Mouse (Mus musculus): ENCODE data around the gene Ppef1. TPM values are rescaled to one million over a fixed set of nuclear protein-coding genes. Genes with fewer than 3 reads are reported as not detected.

Gene Ppef1
- polyA plus RNA-seq, 1 experiment from 2014 or later = 0.24 TPM

DNA sequence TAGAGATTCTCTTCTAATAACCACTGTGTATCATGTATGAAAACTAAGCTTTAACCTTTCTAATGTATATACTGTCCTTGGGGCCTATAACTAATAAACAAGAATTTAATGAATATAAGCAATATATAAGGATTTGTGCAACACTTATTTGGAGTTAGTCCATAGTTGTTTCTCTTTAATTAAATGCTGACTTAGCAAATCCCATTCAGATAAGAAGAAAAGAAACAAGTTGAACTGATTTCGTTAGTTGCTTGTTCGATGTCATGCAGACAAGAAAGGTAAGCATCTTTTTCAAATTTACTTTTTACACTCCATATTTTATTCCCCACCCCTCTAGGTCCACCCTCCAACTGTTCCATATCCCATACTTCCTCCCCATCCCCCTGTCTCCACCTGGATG, 45.5 kb downstream of the Ppef1 start:
- H3K36me3 ChIP-seq = no peaks in the 10 kb centered on the region
- H3K27ac ChIP-seq = no peak overlapping the region
- no peak overlapping the region for H3K4me2 ChIP-seq
- ATAC-seq (ENCODE audit: insufficient number of reproducible peaks, insufficient read depth, low FRiP score, low TSS enrichment, low read depth) = no peak
- H3K9ac ChIP-seq = no peak overlapping the region
- peaks cover 14% of the 10 kb centered on the region for H3K27me3 ChIP-seq
- 92% methylated on average over 2 of the region's 2 CpGs for WGBS
- no peak overlapping the region for H3K4me3 ChIP-seq
- H3K4me1 ChIP-seq = no peaks in the 10 kb centered on the region
- no peaks in the 10 kb centered on the region for H3K9me3 ChIP-seq

- peaks cover 13% of the 10 kb centered on the region for H3K27me3 ChIP-seq
- H3K36me3 ChIP-seq = no peaks in the 10 kb centered on the region
- H3K4me2 ChIP-seq = no peak overlapping the region
- no peak overlapping the region for H3K27ac ChIP-seq
- H3K4me3 ChIP-seq = no peak overlapping the region
- no peaks in the 10 kb centered on the region for H3K9me3 ChIP-seq
- 81% methylated on average over 1 of the region's 1 CpGs for WGBS
- ATAC-seq (ENCODE audit: insufficient number of reproducible peaks, insufficient read depth, low FRiP score, low TSS enrichment, low read depth) = no peak
- H3K4me1 ChIP-seq = no peaks in the 10 kb centered on the region
- H3K9ac ChIP-seq = no peak overlapping the region
Measured at GRCm38 (mm10) chrX:160669992-160670391, 65.6 kb downstream of the Ppef1 start.

DNA sequence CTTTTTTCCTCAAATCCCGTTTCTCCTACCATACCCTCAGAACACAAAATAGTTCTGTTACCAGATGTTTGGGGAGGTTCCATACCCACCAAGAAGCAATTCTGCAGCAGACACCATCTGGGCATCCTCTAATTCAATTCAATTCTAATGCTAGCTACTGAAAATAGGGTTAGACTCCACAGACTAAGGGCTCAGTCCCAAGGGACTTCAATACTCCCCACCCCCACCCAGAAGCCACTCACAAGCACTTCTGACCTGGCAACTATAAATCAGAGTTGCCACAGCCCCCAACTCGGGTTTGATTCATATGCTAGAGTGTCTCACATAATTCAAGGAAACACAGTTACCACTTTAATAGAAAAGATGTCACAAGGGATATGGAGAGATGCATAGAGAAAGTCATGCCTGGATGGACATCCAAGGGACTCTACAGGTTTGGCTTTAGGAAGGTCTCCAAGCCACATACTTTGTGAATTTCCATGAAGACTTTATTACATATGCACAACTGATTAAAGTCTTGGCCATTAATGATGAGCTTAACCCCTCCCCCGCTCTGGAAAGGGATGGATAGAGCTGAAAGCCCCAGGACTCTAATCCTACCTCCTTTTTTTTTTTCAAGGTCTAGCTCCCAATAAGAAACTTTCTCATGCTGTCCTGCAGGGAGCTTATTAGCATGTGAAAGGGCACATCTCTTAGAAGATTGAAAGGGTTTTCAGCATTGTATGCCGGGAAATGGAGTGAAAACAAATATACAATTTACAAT, 124.5 kb downstream of the Ppef1 start:
- Histone ChIP-seq H3K4me1 (no peaks in the 10 kb centered on the region), H3K4me2 (no peak overlapping the region), H3K27ac (no peak overlapping the region), H3K9ac (no peak overlapping the region), H3K9me3 (no peaks in the 10 kb centered on the region), H3K36me3 (no peaks in the 10 kb centered on the region), H3K27me3 (peaks cover 13% of the 10 kb centered on the region; the same call in 1 of the 2 replicates), H3K4me3 (no peak overlapping the region)
- 35% methylated on average over 4 of the region's 4 CpGs for WGBS
- no peak for ATAC-seq (ENCODE audit: insufficient number of reproducible peaks, insufficient read depth, low FRiP score, low TSS enrichment, low read depth)

DNA sequence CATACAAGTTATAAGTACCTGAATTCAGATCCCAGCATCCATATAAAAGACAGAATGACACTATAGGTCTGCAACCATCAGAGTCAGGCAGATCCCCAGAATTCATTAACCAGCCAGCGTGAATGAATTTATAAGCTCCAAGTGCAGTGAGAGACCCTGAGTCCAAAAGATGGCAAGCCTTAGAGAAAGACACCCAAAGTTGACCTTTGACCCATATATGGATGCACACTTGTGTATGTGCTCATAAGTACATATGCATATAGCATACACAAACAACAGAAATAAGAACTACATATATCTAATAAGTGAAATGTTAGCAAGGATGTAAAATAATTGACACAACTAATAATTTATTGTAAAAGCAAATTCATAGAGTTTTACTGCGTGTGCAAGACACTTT, 125.1 kb downstream of the Ppef1 start:
- Histone ChIP-seq H3K36me3 (no peaks in the 10 kb centered on the region), H3K27me3 (peaks cover 15% of the 10 kb centered on the region), H3K4me3 (no peak overlapping the region), H3K4me2 (no peak overlapping the region), H3K9me3 (no peaks in the 10 kb centered on the region), H3K4me1 (no peaks in the 10 kb centered on the region), H3K9ac (no peak overlapping the region), H3K27ac (no peak overlapping the region)
- no peak for ATAC-seq (ENCODE audit: insufficient number of reproducible peaks, insufficient read depth, low FRiP score, low TSS enrichment, low read depth)
- WGBS = 79% methylated on average over 2 of the region's 2 CpGs

DNA sequence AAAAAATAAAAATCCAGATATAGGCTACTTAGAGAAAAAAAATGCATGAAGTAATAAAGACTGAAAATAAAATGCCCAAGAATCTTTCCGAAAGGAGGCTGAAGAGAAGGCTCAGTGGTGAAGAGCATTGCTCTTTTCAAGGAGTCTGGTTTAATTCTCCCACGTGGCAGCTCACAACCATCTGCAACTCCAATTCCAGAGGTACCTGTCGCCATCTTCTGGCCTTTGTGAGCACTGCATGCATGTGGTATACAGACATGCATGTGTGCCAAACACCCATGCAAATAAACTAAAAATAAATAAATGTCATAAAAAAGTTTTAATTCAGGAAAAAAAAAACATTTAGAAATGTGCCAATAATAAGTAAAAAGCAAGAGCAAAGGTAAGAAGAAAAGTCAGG, 125.7 kb downstream of the Ppef1 start:
- Histone ChIP-seq H3K9me3 (no peaks in the 10 kb centered on the region), H3K9ac (no peak overlapping the region), H3K36me3 (no peaks in the 10 kb centered on the region), H3K4me3 (no peak overlapping the region), H3K27ac (no peak overlapping the region), H3K27me3 (peaks cover 21% of the 10 kb centered on the region), H3K4me1 (no peaks in the 10 kb centered on the region), H3K4me2 (no peak overlapping the region)
- WGBS = 35% methylated on average over 3 of the region's 3 CpGs
- ATAC-seq (ENCODE audit: insufficient number of reproducible peaks, insufficient read depth, low FRiP score, low TSS enrichment, low read depth) = no peak

DNA sequence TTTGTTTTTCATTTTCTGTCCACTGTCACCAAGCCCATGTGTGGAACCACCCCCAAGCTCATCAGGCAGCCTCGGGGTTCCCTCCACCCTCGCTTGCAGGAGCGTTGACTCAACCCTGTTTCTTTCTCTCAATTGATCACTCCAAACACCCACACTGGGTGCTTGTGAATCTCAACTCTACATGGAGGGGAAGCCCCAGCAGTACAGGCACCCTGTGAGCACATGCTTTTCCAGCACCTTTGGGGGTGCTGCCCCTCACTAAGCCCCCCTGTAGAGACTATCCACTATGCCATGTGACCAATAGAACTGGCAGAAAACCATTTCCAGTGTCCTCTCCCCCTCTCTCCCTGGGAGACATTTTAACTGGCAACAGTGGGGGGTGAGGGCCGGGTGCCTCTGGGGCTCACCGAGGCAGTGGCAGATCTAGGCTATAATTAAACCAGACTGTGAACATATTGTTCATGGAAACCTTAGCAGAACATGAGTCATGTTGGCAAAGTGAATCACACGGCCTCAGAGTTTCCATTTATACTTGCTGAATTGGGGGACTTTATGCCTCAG, 131.5 kb downstream of the Ppef1 start:
- WGBS = 35% methylated on average over 6 of the region's 6 CpGs

GRCm38 (mm10) chrX:160603316-160603715, 132.2 kb downstream of the Ppef1 start:
- Histone ChIP-seq H3K27me3 (peaks cover 57% of the 10 kb centered on the region), H3K9ac (no peak overlapping the region), H3K36me3 (no peaks in the 10 kb centered on the region), H3K9me3 (no peaks in the 10 kb centered on the region), H3K27ac (no peak overlapping the region), H3K4me1 (peaks cover 20% of the 10 kb centered on the region), H3K4me3 (no peak overlapping the region), H3K4me2 (no peak overlapping the region)
- WGBS = 76% methylated on average over 2 of the region's 2 CpGs
- ATAC-seq (ENCODE audit: insufficient number of reproducible peaks, insufficient read depth, low FRiP score, low TSS enrichment, low read depth) = no peak

More for the DNA sequence above, 131.5 kb downstream of the Ppef1 start:
- Histone ChIP-seq H3K4me2 (no peak overlapping the region), H3K4me1 (peaks cover 13% of the 10 kb centered on the region), H3K9me3 (no peaks in the 10 kb centered on the region), H3K27me3 (peaks cover 50% of the 10 kb centered on the region), H3K27ac (no peak overlapping the region; the same call in 1 of the 2 replicates), H3K36me3 (no peaks in the 10 kb centered on the region), H3K9ac (no peak overlapping the region), H3K4me3 (no peak overlapping the region)
- ATAC-seq (ENCODE audit: insufficient number of reproducible peaks, insufficient read depth, low FRiP score, low TSS enrichment, low read depth) = peak; percentile 37; the same call in 1 of the 2 replicates

DNA sequence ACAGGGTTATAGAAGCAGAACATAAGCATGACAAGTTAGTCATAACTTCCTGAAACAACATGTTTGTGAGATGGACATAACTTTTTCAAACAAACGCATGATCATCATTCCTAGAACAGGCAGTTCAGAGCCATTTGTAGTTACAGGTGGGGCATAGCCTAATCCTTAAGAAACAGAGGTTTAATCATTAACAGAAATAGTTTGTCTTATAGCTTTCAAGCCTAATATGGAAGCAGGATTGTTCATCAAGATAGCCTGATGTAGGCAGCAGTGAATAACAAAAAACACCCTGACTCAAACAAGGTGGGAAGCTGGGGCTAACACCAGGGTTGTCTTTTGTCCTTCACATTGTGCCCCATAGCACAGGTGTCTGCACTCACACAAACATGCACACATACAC, 132.8 kb downstream of the Ppef1 start:
- no peak overlapping the region for H3K27ac ChIP-seq
- no peak for ATAC-seq (ENCODE audit: insufficient number of reproducible peaks, insufficient read depth, low FRiP score, low TSS enrichment, low read depth)
- no peak overlapping the region for H3K9ac ChIP-seq
- peaks cover 23% of the 10 kb centered on the region for H3K4me1 ChIP-seq
- WGBS = 79% methylated on average over 1 of the region's 1 CpGs
- H3K36me3 ChIP-seq = no peaks in the 10 kb centered on the region
- no peak overlapping the region for H3K4me3 ChIP-seq
- peaks cover 61% of the 10 kb centered on the region for H3K27me3 ChIP-seq
- no peaks in the 10 kb centered on the region for H3K9me3 ChIP-seq
- H3K4me2 ChIP-seq = no peak overlapping the region

GRCm38 (mm10) chrX:160601053-160601452, 134.5 kb downstream of the Ppef1 start:
- H3K4me1 ChIP-seq = peaks cover 23% of the 10 kb centered on the region
- no peak overlapping the region for H3K27ac ChIP-seq
- no peak overlapping the region for H3K4me3 ChIP-seq
- H3K27me3 ChIP-seq = peaks cover 74% of the 10 kb centered on the region
- H3K9ac ChIP-seq = no peak overlapping the region
- no peaks in the 10 kb centered on the region for H3K36me3 ChIP-seq
- no peaks in the 10 kb centered on the region for H3K9me3 ChIP-seq
- 46% methylated on average over 3 of the region's 3 CpGs for WGBS
- H3K4me2 ChIP-seq = no peak overlapping the region
- no peak for ATAC-seq (ENCODE audit: insufficient number of reproducible peaks, insufficient read depth, low FRiP score, low TSS enrichment, low read depth)

- H3K9ac ChIP-seq = no peak overlapping the region
- WGBS = 56% methylated on average over 3 of the region's 3 CpGs
- peaks cover 20% of the 10 kb centered on the region for H3K4me1 ChIP-seq
- peak; percentile 78; the same call in 1 of the 2 replicates for ATAC-seq (ENCODE audit: insufficient number of reproducible peaks, insufficient read depth, low FRiP score, low TSS enrichment, low read depth)
- no peaks in the 10 kb centered on the region for H3K9me3 ChIP-seq
- H3K4me3 ChIP-seq = no peak overlapping the region
- H3K27ac ChIP-seq = peak overlapping the region; percentile 57; the same call in 1 of the 2 replicates
- H3K27me3 ChIP-seq = peaks cover 59% of the 10 kb centered on the region
- no peak overlapping the region for H3K4me2 ChIP-seq
- no peaks in the 10 kb centered on the region for H3K36me3 ChIP-seq
Measured at GRCm38 (mm10) chrX:160598562-160599458, 136.8 kb downstream of the Ppef1 start.

GRCm38 (mm10) chrX:160598055-160598454, 137.5 kb downstream of the Ppef1 start:
- Histone ChIP-seq H3K4me3 (no peak overlapping the region), H3K27ac (no peak overlapping the region), H3K9me3 (no peaks in the 10 kb centered on the region), H3K4me1 (peaks cover 20% of the 10 kb centered on the region), H3K9ac (no peak overlapping the region), H3K4me2 (no peak overlapping the region), H3K36me3 (no peaks in the 10 kb centered on the region), H3K27me3 (peaks cover 57% of the 10 kb centered on the region)
- WGBS = 65% methylated on average over 2 of the region's 2 CpGs
- no peak for ATAC-seq (ENCODE audit: insufficient number of reproducible peaks, insufficient read depth, low FRiP score, low TSS enrichment, low read depth)
